Mouse (Mus musculus) E14TG2a.4 (cell line): ENCODE results near the gene Kcnj12.

Source experiments
- H3K27me3 ChIP-seq: 2 replicates; pipeline ENCODE4 v1.6.1; 2014; ENCODE audit warnings: low read length, control low read depth; ENCODE audit not compliant: insufficient read depth
- H3K36me3 ChIP-seq: 2 replicates; pipeline ENCODE4 v1.6.1; 2014; ENCODE audit warnings: low read length, control low read depth; ENCODE audit not compliant: insufficient read depth
- H3K4me1 ChIP-seq: replicated peaks from 2 replicates; pipeline ENCODE4 v1.6.1; 2014; ENCODE audit warnings: low read depth, low read length, control low read depth
- H3K4me3 ChIP-seq: replicated peaks from 2 replicates; pipeline ENCODE4 v1.5.1; 2014; ENCODE audit warnings: mild to moderate bottlenecking, low read length
- H3K9me3 ChIP-seq: 2 replicates; pipeline ENCODE4 v1.6.1; 2014; ENCODE audit warnings: low read length, control low read depth
- CTCF ChIP-seq: conservative IDR thresholded peaks from 2 replicates; pipeline ENCODE4 v1.5.1; 2014; ENCODE audit warnings: low read length
- NANOG ChIP-seq: IDR thresholded peaks from 2 replicates; pipeline ENCODE4 v1.6.1; 2014; ENCODE audit warnings: borderline replicate concordance, low read length, mixed read lengths
- POU5F1 ChIP-seq: IDR thresholded peaks from 2 replicates; pipeline ENCODE4 v1.6.1; 2014; ENCODE audit warnings: low read length, borderline replicate concordance

Kcnj12 gene

DNA sequence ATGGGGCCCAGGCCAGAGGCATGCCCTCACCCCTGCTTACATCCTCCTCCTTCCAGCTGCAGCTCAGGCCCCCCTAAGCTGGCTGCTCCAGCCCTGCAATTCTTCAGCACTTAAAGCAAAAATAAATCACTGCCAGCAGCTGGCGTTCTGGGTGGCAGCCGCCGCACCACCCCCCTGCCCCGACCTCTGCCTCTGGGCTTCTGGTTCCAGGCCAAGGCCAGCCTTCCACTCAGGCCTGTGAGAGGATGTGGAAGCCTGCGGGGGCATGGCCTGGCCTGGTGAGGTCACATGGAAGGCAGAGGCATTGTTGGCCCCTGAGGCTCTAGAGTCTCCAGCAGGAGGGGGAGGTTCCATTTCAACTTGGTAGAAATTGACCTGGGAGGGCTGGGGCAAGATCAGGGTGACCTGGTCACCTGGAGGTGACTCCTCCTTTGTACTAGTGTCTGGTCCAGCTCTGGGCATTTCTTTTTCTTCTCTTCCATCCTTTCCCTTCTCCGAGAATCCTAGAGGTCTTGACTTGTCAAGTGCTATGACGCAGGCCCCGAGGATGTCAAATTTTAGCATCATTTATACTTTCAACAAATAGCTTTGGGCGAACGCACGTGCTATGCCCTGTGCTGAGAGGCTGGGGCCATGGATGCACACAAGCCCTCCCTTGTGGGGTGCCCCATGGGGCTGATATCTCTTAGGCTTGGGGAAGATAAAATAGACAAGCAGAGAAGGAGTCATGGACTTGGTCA, 6.0 kb downstream of the Kcnj12 start:
- Histone ChIP-seq H3K27me3 (peaks cover 35% of the 10 kb centered on the region), H3K36me3 (no peaks in the 10 kb centered on the region), H3K9me3 (no peaks in the 10 kb centered on the region), H3K4me1 (peaks cover 29% of the 10 kb centered on the region), H3K4me3 (no peak overlapping the region; the same call in 1 of the 2 replicates)
- TF ChIP-seq CTCF (no peak), POU5F1 (no peak), NANOG (no peak)

DNA sequence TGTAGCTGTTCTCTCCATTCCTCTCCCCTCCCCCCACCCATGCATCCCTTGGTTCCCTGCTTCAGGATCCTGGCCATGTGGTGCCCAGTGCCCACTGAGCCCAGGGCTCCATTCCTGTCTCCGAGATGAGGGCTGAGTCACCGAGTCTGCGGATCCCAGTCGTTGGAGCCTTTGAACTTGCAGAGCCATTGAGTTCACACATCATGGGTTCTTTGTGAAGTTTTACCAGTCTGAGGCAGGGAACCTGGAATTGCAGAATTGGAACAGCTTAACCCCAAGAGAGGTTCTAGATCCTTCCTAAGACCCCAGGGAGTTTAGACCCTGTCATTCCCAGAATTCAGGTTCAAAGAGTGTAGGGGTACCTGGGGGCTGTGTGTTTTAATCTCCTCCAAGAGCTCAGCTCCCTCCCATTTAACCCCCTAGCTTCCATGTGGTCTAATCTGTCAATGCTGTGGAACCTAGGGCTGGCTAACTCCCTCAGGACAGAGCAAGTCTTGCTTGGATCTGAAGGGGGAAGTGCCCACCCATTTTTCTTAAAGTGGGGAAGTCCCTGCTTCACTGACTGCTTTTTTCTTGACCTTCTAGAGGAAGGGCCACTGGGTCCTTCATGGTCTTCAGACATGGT, 6.9 kb downstream of the Kcnj12 start:
- TF ChIP-seq NANOG = no peak
- no peak for TF ChIP-seq POU5F1
- no peak for TF ChIP-seq CTCF
- Histone ChIP-seq H3K4me3 (no peak overlapping the region), H3K9me3 (no peaks in the 10 kb centered on the region), H3K36me3 (no peaks in the 10 kb centered on the region), H3K4me1 (peaks cover 21% of the 10 kb centered on the region), H3K27me3 (peaks cover 26% of the 10 kb centered on the region)

DNA sequence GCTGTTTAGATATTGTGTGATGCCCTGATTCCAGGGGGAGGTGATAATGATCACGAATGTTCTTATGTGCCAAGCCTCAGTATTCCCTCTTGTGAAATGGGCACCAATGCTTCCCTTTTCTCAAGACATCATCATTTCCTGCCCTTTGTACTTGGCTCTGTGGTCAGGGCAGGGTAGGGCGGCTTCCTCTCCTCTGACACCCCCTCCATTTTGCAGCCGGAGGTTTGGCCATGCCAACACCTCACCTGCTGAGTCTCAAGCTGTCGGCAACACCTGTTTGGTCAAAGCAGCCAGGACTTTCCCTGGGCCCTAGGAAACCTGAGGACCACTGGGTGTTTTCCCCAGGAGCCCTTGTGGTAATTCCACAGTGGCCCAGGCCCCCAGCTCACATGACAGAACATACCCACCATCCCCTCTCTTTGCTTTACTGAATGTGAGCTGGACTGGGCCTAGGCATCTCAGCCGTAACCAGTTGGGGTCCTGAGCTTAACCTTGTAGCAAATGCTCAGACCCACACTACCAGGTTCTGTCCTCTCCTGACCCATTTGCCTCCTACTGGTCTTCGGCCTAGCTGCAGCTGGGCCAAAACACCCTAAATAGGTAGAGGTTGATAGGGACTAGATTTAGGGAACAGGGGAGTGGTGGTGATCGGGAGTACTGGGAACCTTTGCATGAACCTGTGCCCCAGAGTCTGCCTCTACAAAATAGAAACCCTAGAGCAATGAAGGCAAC, 7.7 kb downstream of the Kcnj12 start:
- Histone ChIP-seq H3K4me1 (peaks cover 21% of the 10 kb centered on the region), H3K27me3 (peaks cover 18% of the 10 kb centered on the region), H3K4me3 (no peak overlapping the region), H3K9me3 (no peaks in the 10 kb centered on the region), H3K36me3 (no peaks in the 10 kb centered on the region)
- no peak for TF ChIP-seq CTCF
- no peak for TF ChIP-seq NANOG
- no peak for TF ChIP-seq POU5F1

- peaks cover 21% of the 10 kb centered on the region for H3K4me1 ChIP-seq
- TF ChIP-seq NANOG = no peak
- no peak for TF ChIP-seq CTCF
- no peak for TF ChIP-seq POU5F1
- peaks cover 7% of the 10 kb centered on the region for H3K27me3 ChIP-seq
- no peak overlapping the region for H3K4me3 ChIP-seq
- no peaks in the 10 kb centered on the region for H3K9me3 ChIP-seq
- H3K36me3 ChIP-seq = no peaks in the 10 kb centered on the region
Observed at GRCm38 (mm10) chr11:61031137-61031536, 8.8 kb downstream of the Kcnj12 start.

- H3K9me3 ChIP-seq = no peaks in the 10 kb centered on the region
- H3K27me3 ChIP-seq = peaks cover 1% of the 10 kb centered on the region; the same call in 1 of the 2 replicates
- H3K4me1 ChIP-seq = peaks cover 21% of the 10 kb centered on the region
- no peaks in the 10 kb centered on the region for H3K36me3 ChIP-seq
- H3K4me3 ChIP-seq = no peak overlapping the region
- TF ChIP-seq POU5F1 = no peak
- TF ChIP-seq NANOG = no peak
- TF ChIP-seq CTCF = no peak
Observed at GRCm38 (mm10) chr11:61031658-61032445, 9.5 kb downstream of the Kcnj12 start.

DNA sequence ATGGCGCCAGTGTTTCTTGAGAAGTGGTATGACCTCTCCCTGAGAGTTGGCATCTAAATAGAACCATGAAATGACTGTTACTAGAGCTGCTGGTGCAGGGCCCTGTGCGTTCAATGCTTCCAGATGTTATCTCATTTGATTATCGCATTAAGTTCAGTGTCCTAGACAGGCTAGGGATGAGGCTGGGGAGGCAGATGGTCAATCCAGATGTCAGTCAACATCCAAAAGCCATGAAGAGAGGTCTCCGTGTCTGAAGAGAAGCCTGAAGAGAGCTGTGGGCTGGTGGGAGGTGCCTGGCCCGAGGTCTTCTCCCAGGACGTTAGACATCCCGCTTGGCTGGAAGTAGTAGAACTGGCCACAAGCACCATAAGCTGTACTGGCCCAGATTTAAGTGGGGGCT, 10.1 kb downstream of the Kcnj12 start:
- Histone ChIP-seq H3K4me3 (no peak overlapping the region), H3K9me3 (no peaks in the 10 kb centered on the region), H3K4me1 (peaks cover 17% of the 10 kb centered on the region), H3K27me3 (no peaks in the 10 kb centered on the region), H3K36me3 (no peaks in the 10 kb centered on the region)
- TF ChIP-seq POU5F1 (no peak), NANOG (no peak), CTCF (no peak)

DNA sequence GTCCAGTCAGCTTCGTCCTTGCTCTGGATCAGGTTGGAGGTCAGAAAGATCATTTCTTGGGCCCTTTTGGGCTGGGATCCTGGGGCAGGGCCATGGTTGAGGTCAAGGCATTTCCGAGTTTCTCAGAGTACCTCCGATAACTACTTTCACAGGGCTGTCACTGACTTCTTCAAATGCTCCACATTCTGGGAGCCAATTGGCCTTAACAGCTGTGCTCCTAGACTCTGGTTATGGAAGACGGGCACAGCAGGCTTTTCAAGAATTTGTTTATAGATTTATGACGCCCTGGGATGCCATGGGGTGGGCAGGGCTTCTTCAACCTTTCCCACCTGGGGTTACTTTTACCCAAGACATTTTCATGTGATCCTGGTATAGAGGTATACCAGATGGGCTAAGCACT, 10.8 kb downstream of the Kcnj12 start:
- Histone ChIP-seq H3K4me1 (peaks cover 10% of the 10 kb centered on the region; the same call in 1 of the 2 replicates), H3K36me3 (no peaks in the 10 kb centered on the region), H3K4me3 (no peak overlapping the region), H3K27me3 (no peaks in the 10 kb centered on the region), H3K9me3 (no peaks in the 10 kb centered on the region)
- no peak for TF ChIP-seq NANOG

DNA sequence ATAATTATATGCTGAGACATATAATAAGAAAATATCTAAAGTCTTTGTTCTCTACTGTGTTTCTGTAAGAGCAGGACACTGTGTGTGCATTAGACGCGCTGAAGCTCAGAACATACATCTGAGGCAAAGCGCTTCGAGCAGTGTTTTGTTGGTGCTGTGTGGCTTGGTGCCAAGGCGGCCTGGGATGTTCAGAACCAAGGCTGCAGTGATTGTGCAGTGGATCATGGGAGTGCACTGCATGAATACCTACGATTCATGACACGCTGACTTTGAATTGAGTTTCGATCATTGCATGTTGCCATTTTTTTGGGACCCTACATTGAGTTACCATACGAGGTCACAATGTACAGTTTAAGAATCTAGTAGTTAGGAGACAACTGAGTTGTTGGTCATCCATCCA, 14.3 kb downstream of the Kcnj12 start:
- Histone ChIP-seq H3K9me3 (no peaks in the 10 kb centered on the region), H3K36me3 (no peaks in the 10 kb centered on the region), H3K4me1 (no peaks in the 10 kb centered on the region), H3K27me3 (0 out of 2 replicates have a peak, but pooled peaks cover 5% of the 10 kb centered on the region), H3K4me3 (no peak overlapping the region)
- TF ChIP-seq POU5F1 (no peak), NANOG (no peak), CTCF (no peak)
